Mouse (Mus musculus) gastrocnemius, postnatal 4 days (tissue): ENCODE measurements at regions not wholly inside any gene's neighbourhood (a gene's known extent, or its start where the extent isn't known, plus 50 kb on each side); places are given as distances from the start of the nearest gene placed in this dataset.
"Not testable (repeated sequence)": the region's sequence is repeated elsewhere in the genome, so short reads cannot be mapped to it uniquely, and the experiment has no call there.

Experiments used
- DNase-seq, 2 experiments: peaks; one replicate each; pipeline ENCODE4 v3.0.0; 2021 to 2022; ENCODE audit warnings: low spot score in 2 of 2, mixed read lengths in 2 of 2

- no peak for DNase-seq
These were observed 460.5 kb downstream of the Cdh8 start for GRCm38 (mm10) chr8:98955803-98956202.

DNA sequence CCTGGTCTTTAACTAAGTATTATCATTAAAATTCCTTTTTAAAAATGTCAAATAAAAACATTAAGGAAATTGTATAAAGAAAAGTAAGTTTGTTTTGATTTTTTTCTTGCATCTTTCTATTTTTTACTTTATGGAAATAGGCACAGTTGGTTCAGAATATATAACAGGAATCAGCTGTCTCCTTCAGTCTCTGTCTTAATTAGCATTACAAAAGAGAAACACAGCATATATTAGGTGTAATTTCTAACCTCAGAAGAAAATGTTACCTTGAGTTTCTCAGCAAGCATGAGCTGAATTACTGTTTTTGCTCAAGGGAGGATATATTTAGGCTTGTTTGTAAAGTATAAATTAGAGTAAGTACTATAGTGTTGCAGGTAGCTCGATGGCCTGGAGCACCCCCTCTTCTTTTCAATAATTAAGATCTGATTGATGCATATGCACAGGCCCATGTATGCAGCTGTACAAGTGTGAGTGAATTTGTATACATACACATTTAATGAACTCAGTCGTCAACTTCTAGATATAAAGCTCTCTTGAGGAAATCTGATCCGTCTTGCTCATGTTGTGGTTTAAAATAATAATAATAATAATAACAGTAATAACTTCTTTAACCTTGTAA is 503.0 kb downstream of the Cdh8 start:
- no peak for DNase-seq

GRCm38 (mm10) chr8:98893331-98893730 is 522.9 kb downstream of the Cdh8 start:
- no peak for DNase-seq

GRCm38 (mm10) chr8:98861664-98862306 is 554.5 kb downstream of the Cdh8 start:
- DNase-seq, result no peak

DNA sequence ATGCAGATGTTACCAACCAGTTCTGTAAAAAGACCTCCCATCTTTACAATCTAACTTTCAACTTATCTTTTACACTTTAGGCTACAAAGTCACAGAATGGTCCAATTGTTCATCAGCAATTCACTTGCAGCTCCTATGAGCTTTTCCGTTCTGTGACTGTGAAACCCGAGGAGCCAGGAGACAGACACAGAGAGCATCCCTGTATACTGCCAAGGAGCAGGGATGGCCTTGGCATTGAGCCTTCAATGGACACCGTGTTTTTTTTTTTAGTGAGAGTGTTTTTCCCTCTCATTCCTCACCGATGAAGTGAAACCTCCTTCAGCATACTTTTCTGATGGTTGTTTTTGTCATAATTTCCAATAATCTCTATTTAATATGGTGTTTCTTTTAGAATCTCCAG is 555.1 kb downstream of the Cdh8 start:
- no peak for DNase-seq

GRCm38 (mm10) chr8:98860416-98860815 is 555.9 kb downstream of the Cdh8 start:
- no peak for DNase-seq

DNA sequence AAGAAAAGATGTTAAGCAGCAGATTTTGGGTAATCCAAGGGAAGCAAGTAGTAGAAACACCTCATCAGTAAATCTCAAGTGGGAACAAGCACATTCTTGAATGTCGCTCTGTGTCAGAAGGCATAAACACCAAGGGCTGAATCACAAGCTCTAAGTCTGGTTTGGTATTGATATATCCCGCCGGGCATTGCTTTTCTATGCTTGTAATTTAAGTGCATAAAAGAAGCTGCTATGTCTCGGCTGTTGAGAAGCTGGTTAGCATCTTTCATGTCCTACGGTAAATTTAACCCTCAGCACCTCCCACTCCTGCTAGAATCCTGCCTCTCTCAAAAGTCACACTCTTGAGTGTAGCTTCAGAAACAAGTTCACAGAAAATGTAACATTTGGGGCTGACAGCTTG is 586.8 kb downstream of the Cdh8 start:
- no peak for DNase-seq

DNA sequence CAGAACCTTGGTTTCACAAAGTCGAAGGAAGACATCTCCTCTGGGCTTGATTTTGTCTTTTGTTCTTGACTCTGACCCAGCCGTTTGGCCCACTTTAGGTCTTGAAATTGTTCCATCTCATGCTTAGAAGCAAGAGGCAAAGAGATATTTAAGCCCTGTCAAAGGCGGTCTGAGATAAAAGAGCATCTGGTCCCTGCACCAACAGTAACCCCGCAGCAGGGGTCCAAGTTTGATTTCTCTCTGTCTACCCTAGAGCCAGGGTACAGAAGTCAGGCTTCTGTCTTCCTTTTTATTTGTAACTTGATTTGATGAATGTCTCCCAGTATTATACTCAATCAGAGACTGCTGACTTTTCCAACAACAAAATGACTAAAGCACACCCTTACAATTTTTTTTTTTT is 587.3 kb downstream of the Cdh8 start:
- no peak for DNase-seq

DNA sequence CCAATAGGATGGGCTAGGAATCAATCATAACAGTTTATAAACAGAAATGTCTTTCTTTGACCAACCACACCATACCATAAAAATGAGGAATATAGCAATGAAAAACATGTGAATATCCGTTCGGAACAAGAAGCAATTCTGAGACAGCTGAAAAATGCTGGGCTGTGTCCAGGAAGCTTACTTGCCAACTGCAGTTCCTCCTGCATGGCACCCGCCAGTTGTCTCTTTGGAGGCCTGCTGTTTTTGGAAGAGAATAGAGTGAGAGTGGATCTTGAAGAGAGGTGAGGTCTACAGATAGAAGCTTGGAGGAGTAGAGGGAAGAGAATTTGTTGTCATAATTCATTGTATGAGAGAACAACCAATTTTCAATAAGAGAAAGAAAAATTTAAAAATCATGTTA is 604.3 kb downstream of the Cdh8 start:
- DNase-seq, result no peak

- DNase-seq, result no peak
These were observed 618.8 kb downstream of the Cdh8 start for GRCm38 (mm10) chr8:98797445-98797844.

DNA sequence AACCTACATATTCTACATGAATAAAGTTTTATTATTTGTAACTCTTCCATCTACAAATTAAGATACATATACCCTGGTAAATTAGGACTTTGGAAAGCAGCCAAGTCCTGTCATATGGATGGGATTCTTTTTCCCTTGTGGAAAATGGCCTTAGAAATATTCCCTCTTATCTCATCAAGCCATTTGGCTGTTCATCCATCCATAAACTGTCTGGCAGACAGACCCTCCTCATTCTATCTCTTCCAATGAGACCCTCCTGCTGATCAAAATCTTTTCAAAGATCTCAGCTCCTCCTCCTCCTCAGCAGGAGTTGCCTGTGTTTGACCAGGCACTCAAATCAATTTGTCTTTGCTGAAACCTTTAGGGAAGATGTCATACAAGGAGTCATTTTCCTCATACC is 649.2 kb downstream of the Cdh8 start:
- no peak for DNase-seq

GRCm38 (mm10) chr8:98756596-98756995 is 659.7 kb downstream of the Cdh8 start:
- DNase-seq, result no peak

DNA sequence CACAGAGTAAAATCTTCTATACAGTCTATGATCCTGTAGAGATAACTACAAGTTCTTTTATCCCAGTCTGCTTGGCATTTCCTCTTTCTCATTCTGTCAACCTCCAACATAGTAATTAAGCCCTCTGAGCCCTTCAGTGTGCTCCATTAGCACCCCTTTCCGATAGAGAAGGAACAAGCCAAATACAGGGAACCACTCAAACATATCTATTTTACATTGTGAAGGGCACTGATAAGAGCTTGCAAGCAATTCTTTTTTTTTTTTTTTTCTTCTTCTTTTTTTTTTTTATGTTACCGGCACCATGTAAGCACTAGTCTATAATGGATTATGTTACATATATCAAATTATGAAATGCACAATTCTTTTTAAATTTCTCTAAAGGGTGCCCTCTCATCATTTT is 660.5 kb downstream of the Cdh8 start:
- DNase-seq, result no peak

- no peak for DNase-seq
These were observed 663.9 kb downstream of the Cdh8 start for GRCm38 (mm10) chr8:98752367-98752766.

DNA sequence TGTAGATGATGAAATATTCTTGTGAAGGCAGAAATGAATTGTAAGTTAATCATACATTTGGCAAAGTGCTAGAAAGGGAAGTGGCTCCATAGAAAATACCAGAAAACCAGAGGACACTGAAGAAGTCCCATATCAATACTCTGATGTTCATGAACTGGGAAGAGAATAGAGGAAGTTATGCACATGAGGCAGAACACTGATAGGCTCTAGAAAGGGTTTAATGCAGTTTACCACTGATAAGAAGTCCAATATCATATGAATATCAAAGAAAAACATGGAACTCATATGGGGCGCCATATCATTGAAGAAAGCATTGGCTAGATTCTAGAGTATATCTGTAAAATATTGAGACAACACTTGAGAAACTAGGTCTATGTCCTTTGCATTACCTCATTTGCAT is 708.5 kb downstream of the Cdh8 start:
- no peak for DNase-seq

GRCm38 (mm10) chr8:98706122-98706521 is 710.1 kb downstream of the Cdh8 start:
- no peak for DNase-seq

DNA sequence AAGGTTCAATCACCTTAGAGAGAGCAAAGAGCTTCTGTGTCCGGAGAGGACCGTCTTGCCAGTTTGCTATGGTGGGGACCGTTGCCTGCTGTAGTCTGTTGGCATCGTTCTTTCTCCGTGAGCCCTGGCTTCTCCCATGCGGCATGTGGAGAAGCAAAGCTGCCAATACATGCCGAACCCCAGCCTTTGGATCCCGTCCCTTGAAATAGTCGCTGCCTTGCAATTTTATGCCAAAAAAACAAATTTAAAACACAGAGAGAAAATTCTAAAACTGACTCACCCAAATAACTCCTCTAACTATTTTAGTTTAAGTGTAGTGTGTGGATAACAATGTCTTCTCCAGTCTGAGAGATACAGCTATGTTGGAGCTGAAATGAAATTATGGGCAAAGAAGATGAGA is 731.1 kb downstream of the Cdh8 start:
- no peak for DNase-seq

DNA sequence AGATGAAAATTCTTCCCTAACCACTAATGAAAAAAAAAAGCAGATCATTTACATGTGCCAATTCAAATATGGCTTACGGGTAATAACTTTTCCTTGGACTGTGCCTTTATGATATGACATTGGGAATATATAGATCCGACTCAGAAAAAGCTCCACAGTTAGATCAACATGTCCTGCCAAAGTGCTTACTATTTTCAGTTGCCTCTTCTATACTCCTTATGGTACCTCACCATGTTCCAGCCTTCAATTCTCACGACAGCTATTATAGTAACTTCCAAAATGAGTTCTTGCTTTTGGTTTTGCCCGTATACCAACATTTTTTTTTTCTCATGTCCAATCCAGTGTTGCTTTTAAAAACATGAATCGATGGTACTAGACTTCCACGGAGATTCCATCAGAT is 731.7 kb downstream of the Cdh8 start:
- DNase-seq, result no peak

GRCm38 (mm10) chr8:98680065-98680464 is 736.2 kb downstream of the Cdh8 start:
- no peak for DNase-seq

DNA sequence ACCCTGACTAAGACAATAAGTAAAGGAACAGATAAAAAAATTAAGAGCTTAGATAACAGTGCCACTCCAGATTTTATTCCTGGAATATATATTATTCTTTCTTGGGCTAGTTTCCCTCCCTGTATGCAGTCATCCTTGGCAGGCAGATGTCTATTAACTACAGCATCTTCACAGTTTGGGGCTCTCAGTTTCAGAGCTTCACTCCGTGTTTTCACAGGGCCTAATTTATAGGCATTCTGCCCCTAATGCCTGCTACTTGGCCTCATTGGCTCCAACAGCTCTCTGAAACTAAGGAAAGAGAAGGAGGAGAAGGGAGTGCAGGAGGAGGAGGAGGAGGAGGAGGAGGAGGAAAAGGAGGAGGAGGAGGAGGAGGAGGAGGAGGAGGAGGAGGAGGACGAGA is 757.0 kb downstream of the Cdh8 start:
- DNase-seq, result no peak

GRCm38 (mm10) chr8:98652316-98652715 is 764.0 kb downstream of the Cdh8 start:
- not testable (repeated sequence) for DNase-seq

- DNase-seq, result no peak
These were observed 765.3 kb downstream of the Cdh8 start for GRCm38 (mm10) chr8:98651010-98651409.

GRCm38 (mm10) chr8:98628151-98628550 is 788.1 kb downstream of the Cdh8 start:
- DNase-seq, result no peak
